Mouse (Mus musculus) forebrain, embryonic 12.5 days (tissue): ENCODE measurements around the gene BC051142. TPM values are rescaled to one million over a fixed set of nuclear protein-coding genes. Genes with fewer than 3 reads are reported as not detected.

Source experiments
- ATAC-seq: fragments of 200-750 bp; cut with Nextera tagmentation; 2 replicates; pipeline ENCODE4 v1.8.0; 2017; ENCODE audit warnings: moderate TSS enrichment; ENCODE audit not compliant: low FRiP score
- H3K27ac ChIP-seq: fragments of 300-500 bp; sonication (generic); 2 replicates; pipeline ENCODE4 v1.5.1; 2016; ENCODE audit warnings: mild to moderate bottlenecking
- H3K27me3 ChIP-seq: fragments of 300-500 bp; sonication (generic); 2 replicates; pipeline ENCODE4 v1.6.1; 2016; ENCODE audit warnings: mild to moderate bottlenecking
- H3K36me3 ChIP-seq: fragments of 300-500 bp; sonication (generic); replicated peaks from 2 replicates; pipeline ENCODE4 v1.6.1; 2016; ENCODE audit warnings: mild to moderate bottlenecking
- H3K4me1 ChIP-seq: fragments of 300-500 bp; sonication (generic); 2 replicates; pipeline ENCODE4 v1.6.1; 2016
- H3K4me2 ChIP-seq: fragments of 300-500 bp; sonication (generic); 2 replicates; pipeline ENCODE4 v1.6.1; 2016; ENCODE audit warnings: mild to moderate bottlenecking, moderate library complexity
- H3K4me3 ChIP-seq: fragments of 300-500 bp; sonication (generic); replicated peaks from 2 replicates; pipeline ENCODE4 v1.5.1; 2016; ENCODE audit warnings: mild to moderate bottlenecking
- H3K9ac ChIP-seq: fragments of 300-500 bp; sonication (generic); 2 replicates; pipeline ENCODE4 v1.6.1; 2016; ENCODE audit warnings: mild to moderate bottlenecking
- H3K9me3 ChIP-seq: fragments of 300-500 bp; sonication (generic); 2 replicates; pipeline ENCODE4 v1.6.1; 2016
- WGBS: fragments of 180-500 bp; shearing (Covaris S2); methylation state at CpG from one replicate; pipeline ENCODE4 v1.1.7; 2016; 5-methylcytosine and 5-hydroxymethylcytosine counted together
- polyA plus RNA-seq: library from polyadenylated mRNA; unstranded; fragments of >200 nt; fragmentation: Nextera tagmentation; extraction: Ambion mirVana; gene quantifications from 2 replicates; pipeline ENCODE4 v1.2.1, GENCODE M21; 2016

Gene BC051142
- polyA plus RNA-seq = 2.4 and 2.6 TPM in 2 replicates

DNA sequence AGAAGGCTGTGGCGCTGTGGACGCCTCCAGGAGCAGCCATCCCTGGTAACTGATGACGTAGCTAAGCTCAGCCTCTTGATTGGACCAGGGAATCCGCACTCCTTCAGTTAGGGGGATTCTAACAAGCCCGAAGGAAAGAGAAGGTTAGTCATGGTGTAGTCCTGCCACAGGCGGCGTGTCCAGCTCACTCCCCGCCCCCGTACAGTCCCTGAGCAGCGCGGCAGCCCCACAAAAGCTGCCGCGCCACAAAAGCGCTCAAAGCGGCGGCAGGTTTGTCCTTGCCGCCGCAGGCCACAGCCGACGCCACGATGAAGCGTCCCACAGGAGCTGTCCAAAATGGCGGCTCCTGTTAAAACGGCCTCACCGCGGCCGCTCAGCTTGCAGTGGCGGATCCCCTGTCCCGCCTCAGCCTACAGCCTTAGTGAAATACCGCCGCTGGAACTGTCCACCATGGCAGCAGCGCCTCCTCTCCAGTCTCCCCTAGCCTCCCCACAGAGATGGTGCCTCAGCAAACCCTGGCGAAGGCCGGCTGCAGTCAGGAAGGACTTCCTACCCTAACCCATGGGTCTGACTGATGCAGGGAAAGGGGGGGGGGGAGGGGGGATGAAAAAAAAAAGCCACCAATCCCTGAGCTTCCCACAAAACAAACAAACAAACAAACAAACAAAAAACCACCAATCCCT lies at the start of gene BC051142:
BC051142 (plus strand) TSS at position 110 of the 683 bp plus-strand sequence.
- no peaks in the 10 kb centered on the region for H3K36me3 ChIP-seq
- peak within 1 kb of the TSS; percentile 58 for H3K4me3 ChIP-seq
- ATAC-seq = peak; percentile 99
- peaks cover 10% of the 10 kb centered on the region for H3K4me1 ChIP-seq
- H3K9me3 ChIP-seq = no peaks in the 10 kb centered on the region
- no peaks in the 10 kb centered on the region for H3K27me3 ChIP-seq
- peak within 1 kb of the TSS; percentile 97 for H3K27ac ChIP-seq
- H3K4me2 ChIP-seq = peak within 1 kb of the TSS; percentile 64
- WGBS = 2% methylated on average over 34 of the region's 34 CpGs
- H3K9ac ChIP-seq = peak within 1 kb of the TSS; percentile 76

DNA sequence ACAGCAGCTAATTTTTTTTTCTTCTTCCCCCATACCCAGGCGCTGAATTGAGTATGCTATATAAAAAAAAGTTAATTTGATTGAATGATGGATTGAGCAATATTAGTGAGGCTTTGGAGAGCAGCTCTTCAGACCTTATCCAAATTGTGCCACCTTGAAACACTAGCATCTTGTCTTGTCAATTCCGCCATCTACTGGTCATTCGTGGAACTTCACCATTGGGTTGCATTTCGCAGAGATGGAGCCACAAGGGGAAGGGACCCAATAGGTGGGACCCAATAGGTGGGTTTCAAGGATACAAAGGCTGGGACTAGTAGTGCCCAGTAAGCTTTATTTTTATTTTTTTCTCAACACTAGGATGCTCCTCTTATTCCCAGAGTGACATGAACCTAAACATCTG lies 49.2 kb upstream of the BC051142 start:
- Histone ChIP-seq H3K9ac (no peak overlapping the region), H3K9me3 (no peaks in the 10 kb centered on the region), H3K27ac (no peak overlapping the region), H3K4me3 (no peak overlapping the region), H3K27me3 (peaks cover 9% of the 10 kb centered on the region), H3K4me2 (no peak overlapping the region), H3K4me1 (no peaks in the 10 kb centered on the region), H3K36me3 (no peaks in the 10 kb centered on the region)
- no peak for ATAC-seq
- WGBS = 7% methylated on average over 4 of the region's 4 CpGs

- Histone ChIP-seq H3K4me2 (no peak within 1 kb of the TSS), H3K9ac (no peak within 1 kb of the TSS), H3K27me3 (no peaks in the 10 kb centered on the region), H3K27ac (no peak within 1 kb of the TSS), H3K36me3 (no peaks in the 10 kb centered on the region), H3K9me3 (no peaks in the 10 kb centered on the region), H3K4me1 (no peaks in the 10 kb centered on the region), H3K4me3 (no peak within 1 kb of the TSS)
- no peak for ATAC-seq
- WGBS = 86% methylated on average over 5 of the region's 5 CpGs
These were observed 44.1 kb upstream of the BC051142 start, which contains the start of gene Btnl2 for GRCm38 (mm10) chr17:34354539-34354938. Gene Btnl2, plus strand, starts transcription at chr17:34354822.

DNA sequence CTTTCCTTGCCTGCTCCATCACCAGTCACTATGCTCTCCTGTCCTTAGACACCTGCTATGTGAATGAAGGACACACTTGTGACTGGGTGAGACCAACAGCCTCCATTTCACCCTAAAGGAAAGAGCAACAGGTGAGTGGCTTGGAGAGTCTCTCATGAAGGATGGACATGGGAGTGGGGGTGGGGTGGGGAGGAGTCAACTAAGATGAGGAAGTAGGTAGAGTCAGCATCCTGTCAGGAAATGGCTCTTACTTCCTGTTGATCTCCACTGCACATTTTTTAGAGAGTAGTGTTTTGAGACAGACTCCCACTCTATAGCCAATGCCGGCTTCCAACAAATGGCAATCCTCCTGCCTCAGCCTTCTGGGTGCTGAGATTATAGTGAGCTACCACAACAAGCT lies 43.7 kb upstream of the BC051142 start:
- Histone ChIP-seq H3K27me3 (no peaks in the 10 kb centered on the region), H3K9me3 (no peaks in the 10 kb centered on the region), H3K9ac (no peak overlapping the region), H3K4me3 (no peak overlapping the region), H3K4me1 (no peaks in the 10 kb centered on the region), H3K27ac (no peak overlapping the region), H3K4me2 (no peak overlapping the region), H3K36me3 (no peaks in the 10 kb centered on the region)
- ATAC-seq = no peak
- 100% methylated on average over 1 of the region's 1 CpGs for WGBS

GRCm38 (mm10) chr17:34362954-34363546 lies 35.6 kb upstream of the BC051142 start:
- Histone ChIP-seq H3K9me3 (no peaks in the 10 kb centered on the region), H3K4me2 (no peak overlapping the region), H3K27ac (no peak overlapping the region), H3K4me3 (no peak overlapping the region), H3K27me3 (no peaks in the 10 kb centered on the region), H3K9ac (no peak overlapping the region), H3K36me3 (no peaks in the 10 kb centered on the region), H3K4me1 (no peaks in the 10 kb centered on the region)
- no peak for ATAC-seq
- 87% methylated on average over 15 of the region's 15 CpGs for WGBS

- H3K36me3 ChIP-seq = no peaks in the 10 kb centered on the region
- 87% methylated on average over 3 of the region's 3 CpGs for WGBS
- no peak for ATAC-seq
- H3K9me3 ChIP-seq = no peaks in the 10 kb centered on the region
- no peak overlapping the region for H3K27ac ChIP-seq
- no peaks in the 10 kb centered on the region for H3K4me1 ChIP-seq
- H3K9ac ChIP-seq = no peak overlapping the region
- H3K4me2 ChIP-seq = no peak overlapping the region
- H3K27me3 ChIP-seq = no peaks in the 10 kb centered on the region
- no peak overlapping the region for H3K4me3 ChIP-seq
These were observed 34.8 kb upstream of the BC051142 start for GRCm38 (mm10) chr17:34363676-34364310.

DNA sequence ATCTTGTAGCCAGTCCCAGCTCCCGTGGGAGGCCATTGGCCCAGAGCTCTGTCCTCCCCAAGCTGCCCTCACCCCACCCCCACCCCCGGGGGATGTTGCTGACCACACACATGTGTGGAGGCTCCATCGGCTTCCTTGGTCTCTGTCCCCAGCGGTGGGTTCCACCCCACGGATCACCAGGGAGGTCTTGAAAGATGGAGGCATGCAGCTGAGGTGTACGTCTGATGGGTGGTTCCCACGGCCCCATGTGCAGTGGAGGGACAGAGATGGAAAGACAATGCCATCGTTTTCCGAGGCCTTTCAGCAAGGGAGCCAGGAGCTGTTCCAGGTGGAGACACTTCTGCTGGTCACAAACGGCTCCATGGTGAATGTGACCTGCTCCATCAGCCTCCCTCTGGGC lies 33.6 kb upstream of the BC051142 start:
- H3K9ac ChIP-seq = no peak overlapping the region
- no peaks in the 10 kb centered on the region for H3K27me3 ChIP-seq
- no peaks in the 10 kb centered on the region for H3K9me3 ChIP-seq
- no peak overlapping the region for H3K4me3 ChIP-seq
- 80% methylated on average over 10 of the region's 10 CpGs for WGBS
- no peak overlapping the region for H3K27ac ChIP-seq
- no peaks in the 10 kb centered on the region for H3K36me3 ChIP-seq
- no peaks in the 10 kb centered on the region for H3K4me1 ChIP-seq
- no peak overlapping the region for H3K4me2 ChIP-seq
- no peak for ATAC-seq

- no peak overlapping the region for H3K4me3 ChIP-seq
- WGBS = 87% methylated on average over 4 of the region's 4 CpGs
- no peaks in the 10 kb centered on the region for H3K9me3 ChIP-seq
- no peak overlapping the region for H3K4me2 ChIP-seq
- H3K9ac ChIP-seq = no peak overlapping the region
- H3K27me3 ChIP-seq = no peaks in the 10 kb centered on the region
- H3K4me1 ChIP-seq = no peaks in the 10 kb centered on the region
- ATAC-seq = no peak
- no peak overlapping the region for H3K27ac ChIP-seq
- no peaks in the 10 kb centered on the region for H3K36me3 ChIP-seq
These were observed 28.1 kb upstream of the BC051142 start for GRCm38 (mm10) chr17:34370563-34370962.

DNA sequence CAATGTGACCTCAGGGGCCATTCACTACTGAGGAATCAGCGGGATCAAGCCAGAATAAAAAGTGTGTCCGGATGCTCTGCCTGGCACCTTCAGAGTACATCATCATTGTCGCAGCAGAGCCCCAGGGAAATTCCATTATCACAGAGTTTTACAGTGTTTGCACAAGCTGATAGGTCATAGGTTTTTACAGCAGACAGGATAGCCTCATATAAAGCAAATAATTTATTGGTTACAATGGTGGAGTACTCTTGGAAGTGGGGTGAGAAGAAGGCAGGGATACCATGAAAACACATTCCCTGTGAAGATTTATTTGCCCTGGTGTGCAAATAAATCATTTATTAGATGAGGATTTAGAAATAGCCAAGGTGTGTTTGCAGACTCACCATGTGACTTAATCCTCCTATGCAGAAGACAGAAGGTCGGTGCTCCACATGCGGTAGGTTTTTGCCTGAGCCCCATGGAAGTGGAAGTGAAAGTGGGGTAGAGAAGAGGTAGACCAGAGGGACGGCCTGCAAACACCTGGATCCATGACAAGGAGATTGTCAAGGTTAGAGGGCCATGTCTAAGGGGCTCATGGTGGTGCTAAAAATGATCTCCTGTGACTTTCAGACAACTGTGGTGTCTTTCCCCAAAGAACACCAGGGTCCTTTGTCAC lies 25.4 kb upstream of the BC051142 start:
- Histone ChIP-seq H3K27me3 (no peaks in the 10 kb centered on the region), H3K4me1 (no peaks in the 10 kb centered on the region), H3K36me3 (no peaks in the 10 kb centered on the region), H3K4me3 (no peak overlapping the region), H3K9ac (no peak overlapping the region), H3K27ac (no peak overlapping the region), H3K4me2 (no peak overlapping the region), H3K9me3 (no peaks in the 10 kb centered on the region)
- WGBS = 89% methylated on average over 6 of the region's 6 CpGs
- ATAC-seq = no peak

DNA sequence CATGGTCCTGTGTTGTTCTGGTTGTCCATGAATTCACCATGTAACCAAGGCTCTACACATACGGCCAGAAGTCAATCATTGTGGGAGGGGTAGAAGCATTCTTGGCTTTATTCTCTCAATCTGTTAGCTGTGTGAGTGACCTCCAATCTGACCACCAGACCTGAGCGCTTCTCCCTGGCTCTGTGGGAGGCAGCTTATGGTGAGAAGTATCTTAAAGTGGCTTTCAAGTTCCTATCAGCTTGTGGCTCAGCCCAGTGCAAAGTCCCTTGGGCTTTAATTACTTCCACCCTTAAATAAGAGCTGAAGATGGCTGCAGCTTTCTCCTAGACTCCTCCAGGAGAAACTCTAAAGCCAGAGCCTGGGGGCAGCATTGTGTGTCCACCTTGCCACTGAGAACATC lies 21.8 kb upstream of the BC051142 start, which contains the start of gene Btnl1:
Btnl1 (plus strand) TSS at position 286 of the 400 bp plus-strand sequence.
- Histone ChIP-seq H3K4me3 (no peak within 1 kb of the TSS), H3K9ac (no peak within 1 kb of the TSS), H3K4me1 (no peaks in the 10 kb centered on the region), H3K36me3 (no peaks in the 10 kb centered on the region), H3K9me3 (no peaks in the 10 kb centered on the region), H3K27me3 (no peaks in the 10 kb centered on the region), H3K27ac (no peak within 1 kb of the TSS), H3K4me2 (no peak within 1 kb of the TSS)
- WGBS = 67% methylated on average over 2 of the region's 2 CpGs
- ATAC-seq = no peak

- Histone ChIP-seq H3K4me3 (no peak overlapping the region), H3K9me3 (no peaks in the 10 kb centered on the region), H3K36me3 (no peaks in the 10 kb centered on the region), H3K27me3 (no peaks in the 10 kb centered on the region), H3K9ac (no peak overlapping the region), H3K27ac (no peak overlapping the region), H3K4me2 (no peak overlapping the region), H3K4me1 (no peaks in the 10 kb centered on the region)
- ATAC-seq = no peak
- WGBS = 70% methylated on average over 6 of the region's 6 CpGs
These were observed 21.0 kb upstream of the BC051142 start for GRCm38 (mm10) chr17:34377450-34378209.

DNA sequence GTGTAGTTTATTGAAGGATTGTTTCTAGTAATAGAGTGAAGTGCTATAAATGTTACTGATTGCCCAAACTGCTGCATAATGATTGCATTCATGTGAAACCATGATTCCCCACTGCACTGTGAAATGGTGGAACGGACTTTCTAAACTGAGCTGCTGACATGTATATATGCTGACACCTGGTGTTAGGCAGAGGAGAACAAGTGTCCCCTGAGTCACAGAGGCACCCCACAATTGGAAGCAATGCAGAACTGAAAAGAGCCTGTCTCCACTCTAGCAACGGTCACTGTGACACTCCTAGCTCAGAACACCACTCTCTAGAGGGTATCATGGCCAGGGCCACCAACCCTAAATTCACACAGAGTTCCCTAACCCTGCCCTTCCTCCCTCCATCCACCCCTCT lies 19.9 kb upstream of the BC051142 start:
- WGBS = 88% methylated on average over 2 of the region's 2 CpGs
- Histone ChIP-seq H3K4me2 (no peak overlapping the region), H3K27me3 (no peaks in the 10 kb centered on the region), H3K36me3 (no peaks in the 10 kb centered on the region), H3K4me1 (no peaks in the 10 kb centered on the region), H3K9me3 (no peaks in the 10 kb centered on the region), H3K4me3 (no peak overlapping the region), H3K27ac (no peak overlapping the region), H3K9ac (no peak overlapping the region)
- no peak for ATAC-seq
